Mouse (Mus musculus) myocyte (in vitro differentiated cells): Measurements from ENCODE around the gene Nxf1. TPM values are rescaled to one million over a fixed set of nuclear protein-coding genes. Genes with fewer than 3 reads are reported as not detected.
"Not testable (repeated sequence)": the region's sequence is repeated elsewhere in the genome, so short reads cannot be mapped to it uniquely, and the experiment has no call there.

ENCODE experiments used
- H3K27me3 ChIP-seq: one replicate; pipeline ENCODE4 v1.6.1; 2011; ENCODE audit not compliant: control insufficient read depth, insufficient read depth, insufficient read length
- H3K36me3 ChIP-seq: one replicate; pipeline ENCODE4 v1.6.1; 2011; ENCODE audit not compliant: control insufficient read depth, insufficient read depth
- H3K4me2 ChIP-seq: one replicate; pipeline ENCODE4 v1.6.1; 2011; ENCODE audit warnings: low read depth, control low read depth
- H3K4me3 ChIP-seq: one replicate; pipeline ENCODE4 v1.5.1; 2011; ENCODE audit warnings: mild to moderate bottlenecking, control low read depth, moderate library complexity
- H3K79me2 ChIP-seq: one replicate; pipeline ENCODE4 v1.6.1; 2011; ENCODE audit not compliant: control insufficient read depth, insufficient read depth
- H3ac ChIP-seq: one replicate; pipeline ENCODE4 v1.6.1; 2011; ENCODE audit not compliant: control insufficient read depth, insufficient read length
- CEBPB ChIP-seq: IDR thresholded peaks from 2 replicates; pipeline ENCODE4 v1.6.1; 2011; ENCODE audit warnings: mild to moderate bottlenecking, moderate library complexity; ENCODE audit not compliant: poor library complexity, insufficient read depth, severe bottlenecking
- E2F4 ChIP-seq: IDR thresholded peaks from one replicate; pipeline ENCODE4 v1.6.1; 2011; ENCODE audit warnings: mild to moderate bottlenecking, control low read depth, moderate library complexity; ENCODE audit not compliant: insufficient read depth
- MAX ChIP-seq: IDR thresholded peaks from one replicate; pipeline ENCODE4 v1.6.1; 2011; ENCODE audit warnings: low read depth, mild to moderate bottlenecking, control low read depth
- MYOD1 ChIP-seq, 3 experiments: IDR thresholded peaks; one replicate each; pipeline ENCODE4 v1.6.1; 2011; ENCODE audit warnings: control low read depth in 2 of 3, low read depth in 2 of 3, mild to moderate bottlenecking in 2 of 3, moderate library complexity in 1 of 3; ENCODE audit not compliant: insufficient read length in 2 of 3, control insufficient read depth in 1 of 3
- MYOG ChIP-seq, 3 experiments: IDR thresholded peaks; one replicate each; pipeline ENCODE4 v1.6.1; 2011; ENCODE audit warnings: control low read depth in 2 of 3, low read depth in 2 of 3, mild to moderate bottlenecking in 2 of 3; ENCODE audit not compliant: insufficient read length in 2 of 3, control insufficient read depth in 1 of 3, insufficient read depth in 1 of 3
- POLR2A ChIP-seq: IDR thresholded peaks from one replicate; pipeline ENCODE4 v1.6.1; 2011; ENCODE audit warnings: low read depth, mild to moderate bottlenecking, control low read depth, moderate library complexity; ENCODE audit not compliant: insufficient read length
- POLR2AphosphoS2 ChIP-seq: IDR thresholded peaks from one replicate; pipeline ENCODE4 v1.6.1; 2011; ENCODE audit warnings: low read depth, control low read depth; ENCODE audit not compliant: insufficient read length
- REST ChIP-seq: IDR thresholded peaks from one replicate; pipeline ENCODE4 v1.6.1; 2011; ENCODE audit warnings: mild to moderate bottlenecking, control low read depth, moderate library complexity; ENCODE audit not compliant: insufficient read depth, insufficient read length
- SRF ChIP-seq: IDR thresholded peaks from one replicate; pipeline ENCODE4 v1.6.1; 2011; ENCODE audit warnings: low read depth; ENCODE audit not compliant: control insufficient read depth, insufficient read length
- TCF12 ChIP-seq: IDR thresholded peaks from one replicate; pipeline ENCODE4 v1.6.1; 2011; ENCODE audit warnings: mild to moderate bottlenecking, control low read depth; ENCODE audit not compliant: poor library complexity, insufficient read depth, severe bottlenecking
- TCF3 ChIP-seq: IDR thresholded peaks from one replicate; pipeline ENCODE4 v1.6.1; 2011; ENCODE audit warnings: low read depth, control low read depth; ENCODE audit not compliant: insufficient read length
- USF1 ChIP-seq: IDR thresholded peaks from one replicate; pipeline ENCODE4 v1.6.1; 2011; ENCODE audit warnings: low read depth, mild to moderate bottlenecking, control low read depth, moderate library complexity
- polyA plus RNA-seq: library from polyadenylated mRNA; unstranded; fragments of >200 nt; fragmentation: generic; extraction: Trizol; gene quantifications from one replicate; pipeline ENCODE4 v1.2.1, GENCODE M21; 2012; ENCODE audit warnings: missing spikeins

Nxf1 gene
- polyA plus RNA-seq, 1 experiment: 64.3 TPM

GRCm38 (mm10) chr19:8715868-8716766, 40.8 kb upstream of the Nxf1 start:
- Histone ChIP-seq H3K36me3 (peaks cover 15% of the 10 kb centered on the region), H3K27me3 (no peaks in the 10 kb centered on the region), H3K4me3 (no peak overlapping the region), H3K4me2 (no peak overlapping the region), H3K79me2 (peaks cover 73% of the 10 kb centered on the region), H3ac (no peak overlapping the region)
- TF ChIP-seq E2F4 (no peak), TCF12 (no peak), POLR2AphosphoS2 (no peak), MYOG (IDR thresholded peaks at IDR 0.05; ENCODE audit: control insufficient read depth in 1 of 3, insufficient read depth in 1 of 3, insufficient read length in 2 of 3, low read depth in 2 of 3) (no peak), USF1 (no peak), MAX (no peak), SRF (no peak), MYOD1 (IDR thresholded peaks at IDR 0.05; ENCODE audit: control insufficient read depth in 1 of 3, insufficient read length in 2 of 3, low read depth in 2 of 3) (no peak), TCF3 (no peak), POLR2A (no peak), CEBPB (no peak), REST (no peak)

GRCm38 (mm10) chr19:8716767-8717475, 40.0 kb upstream of the Nxf1 start:
- Histone ChIP-seq H3K79me2 (peaks cover 73% of the 10 kb centered on the region), H3K36me3 (peaks cover 7% of the 10 kb centered on the region), H3ac (no peak overlapping the region), H3K4me2 (no peak overlapping the region), H3K27me3 (no peaks in the 10 kb centered on the region), H3K4me3 (no peak overlapping the region)
- no peak for TF ChIP-seq POLR2A
- TF ChIP-seq POLR2AphosphoS2: no peak
- TF ChIP-seq REST: no peak
- no peak for TF ChIP-seq MAX
- no peak for TF ChIP-seq SRF
- no peak for TF ChIP-seq E2F4
- TF ChIP-seq CEBPB: no peak
- TF ChIP-seq USF1: no peak
- TF ChIP-seq MYOD1 (IDR thresholded peaks at IDR 0.05; ENCODE audit: control insufficient read depth in 1 of 3, insufficient read length in 2 of 3, low read depth in 2 of 3): no peak
- TF ChIP-seq TCF12: no peak

- TF ChIP-seq POLR2A (no peak), MAX (no peak)
- no peak overlapping the region for H3K4me3 ChIP-seq
- no peaks in the 10 kb centered on the region for H3K36me3 ChIP-seq
- no peaks in the 10 kb centered on the region for H3K27me3 ChIP-seq
- peaks cover 70% of the 10 kb centered on the region for H3K79me2 ChIP-seq
- no peak overlapping the region for H3ac ChIP-seq
- H3K4me2 ChIP-seq: no peak overlapping the region
Observed at GRCm38 (mm10) chr19:8718357-8718756, 38.5 kb upstream of the Nxf1 start.

- not testable (repeated sequence) for H3K4me3 ChIP-seq, H3K36me3 ChIP-seq, H3K4me2 ChIP-seq, H3K27me3 ChIP-seq, H3ac ChIP-seq
- H3K79me2 ChIP-seq: peaks cover 70% of the 10 kb centered on the region
Observed at GRCm38 (mm10) chr19:8719037-8719436, 37.8 kb upstream of the Nxf1 start.

GRCm38 (mm10) chr19:8721378-8721777, 35.5 kb upstream of the Nxf1 start:
- Histone ChIP-seq H3K4me3 (no peak overlapping the region), H3K27me3 (no peaks in the 10 kb centered on the region), H3K79me2 (peaks cover 68% of the 10 kb centered on the region), H3K36me3 (peaks cover 27% of the 10 kb centered on the region), H3ac (no peak overlapping the region), H3K4me2 (peak overlapping the region; percentile 67)
- TF ChIP-seq SRF (no peak), MYOG (IDR thresholded peaks at IDR 0.05; ENCODE audit: control insufficient read depth in 1 of 3, insufficient read depth in 1 of 3, insufficient read length in 2 of 3, low read depth in 2 of 3) (no peak), MAX (no peak), MYOD1 (IDR thresholded peaks at IDR 0.05; ENCODE audit: control insufficient read depth in 1 of 3, insufficient read length in 2 of 3, low read depth in 2 of 3) (no peak), CEBPB (no peak)
